Mouse (Mus musculus): ENCODE data around the gene Txlna.

The Txlna gene

GRCm38 (mm10) chr4:129585773-129586172 lies 55.1 kb downstream of the Txlna start:
- DNase-seq: no peak

- peak; percentile 87 for DNase-seq
Measured at GRCm38 (mm10) chr4:129584884-129585608, 55.8 kb downstream of the Txlna start.

GRCm38 (mm10) chr4:129584370-129584769 lies 56.5 kb downstream of the Txlna start:
- DNase-seq: no peak

GRCm38 (mm10) chr4:129582251-129582650 lies 58.6 kb downstream of the Txlna start:
- DNase-seq: no peak

- DNase-seq: no peak
Measured at GRCm38 (mm10) chr4:129580347-129580746, 60.5 kb downstream of the Txlna start.

- no peak for DNase-seq
Measured at GRCm38 (mm10) chr4:129578466-129578865, 62.4 kb downstream of the Txlna start, which contains the start of gene Fam167b. Fam167b (minus strand) TSS chr4:129578549.

GRCm38 (mm10) chr4:129577688-129578087 lies 63.2 kb downstream of the Txlna start:
- no peak for DNase-seq

GRCm38 (mm10) chr4:129576863-129577491 lies 63.9 kb downstream of the Txlna start:
- DNase-seq: peak; percentile 68

Measured in right cerebral cortex, postnatal 14 days (tissue).